Mouse (Mus musculus) adrenal gland, adult 2 months (tissue): Measurements from ENCODE around the gene Plcz1. TPM values are rescaled to one million over a fixed set of nuclear protein-coding genes. Genes with fewer than 3 reads are reported as not detected.

Experiments used
- DNase-seq: peaks from one replicate; pipeline ENCODE4 v3.0.0; 2021
- long read RNA-seq: library from polyadenylated mRNA; stranded (forward); transcript quantifications from one replicate; pipeline ENCODE4 v2.0.0, GENCODE M21; 2021
- polyA plus RNA-seq: library from polyadenylated mRNA; depleted of rRNA; stranded (reverse); fragments of >200 nt; gene quantifications from 2 replicates; pipeline ENCODE4 v1.2.3, GENCODE M21; 2012; rRNA removed
- total RNA-seq, 2 experiments: library from RNA; stranded (reverse); gene quantifications; 2 replicates each; pipeline ENCODE4 v1.2.3; 2021

The Plcz1 gene
- not detected for total RNA-seq
- not detected in 2 replicates for polyA plus RNA-seq
- long read RNA-seq = 0 reads

GRCm38 (mm10) chr6:140041357-140041756 lies at the start of gene Plcz1:
TSS of gene Plcz1 (minus strand) at chr6:140041457.
- DNase-seq = no peak

DNA sequence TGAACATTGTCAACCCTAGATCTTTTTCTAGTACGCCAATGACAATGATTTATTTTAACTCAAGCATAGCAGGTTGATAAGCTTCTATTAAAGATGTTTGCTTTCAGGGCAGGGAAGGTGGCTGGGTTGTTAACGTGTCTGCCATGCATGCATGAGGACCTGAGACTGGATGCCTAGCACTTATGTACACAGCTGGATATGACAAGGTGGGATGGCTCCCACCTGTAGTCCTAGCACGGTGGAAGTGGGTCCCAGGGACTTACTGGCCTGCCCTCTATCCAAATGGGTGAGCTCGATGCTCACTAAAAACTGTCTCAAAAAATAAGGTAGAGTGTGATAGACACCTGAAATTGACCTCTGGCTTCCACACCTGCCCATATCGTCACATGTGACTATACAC lies 48.6 kb upstream of the Plcz1 start:
- no peak for DNase-seq

DNA sequence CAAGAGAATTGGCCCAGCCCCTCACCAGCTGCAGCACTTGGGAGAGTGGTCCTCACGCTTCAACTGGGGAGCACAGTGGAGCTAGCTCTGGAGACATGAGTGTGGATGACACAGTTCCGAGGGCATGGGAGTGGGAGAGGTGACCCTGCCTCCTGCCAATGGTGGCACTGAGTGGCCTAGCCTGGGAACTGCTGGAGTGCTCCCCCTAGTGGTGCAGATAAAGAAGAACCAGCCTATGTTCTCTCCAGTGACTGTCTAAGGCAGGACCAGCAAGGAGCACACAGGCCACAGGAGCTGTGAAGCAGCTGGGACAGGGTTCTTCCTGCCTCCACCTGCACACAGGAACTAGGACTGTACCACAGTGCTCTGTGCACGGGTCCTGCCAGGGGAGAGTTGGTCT lies 40.5 kb upstream of the Plcz1 start:
- no peak for DNase-seq

DNA sequence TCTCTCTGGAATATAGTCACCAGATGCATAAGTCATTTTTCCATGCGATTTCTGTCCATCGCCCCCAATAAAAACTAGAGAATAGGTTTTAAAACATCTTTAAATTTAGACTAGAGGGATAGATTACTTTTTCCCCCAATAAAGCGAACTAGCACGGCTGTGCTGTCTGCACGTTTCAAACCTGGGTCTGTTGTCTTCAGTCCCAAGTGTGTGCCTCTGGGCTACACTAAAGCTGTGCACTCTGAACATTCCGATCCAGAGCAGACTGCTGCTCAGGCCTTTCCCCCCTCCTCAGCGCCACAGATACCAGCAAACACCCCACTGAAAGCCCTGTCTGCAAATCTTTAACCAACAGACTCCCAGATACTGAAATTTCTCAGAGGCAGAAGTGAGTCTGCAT lies 39.7 kb upstream of the Plcz1 start:
- DNase-seq = no peak

GRCm38 (mm10) chr6:140069177-140069576 lies 27.9 kb upstream of the Plcz1 start:
- no peak for DNase-seq

GRCm38 (mm10) chr6:140054271-140054928 lies 13.1 kb upstream of the Plcz1 start:
- no peak for DNase-seq

DNA sequence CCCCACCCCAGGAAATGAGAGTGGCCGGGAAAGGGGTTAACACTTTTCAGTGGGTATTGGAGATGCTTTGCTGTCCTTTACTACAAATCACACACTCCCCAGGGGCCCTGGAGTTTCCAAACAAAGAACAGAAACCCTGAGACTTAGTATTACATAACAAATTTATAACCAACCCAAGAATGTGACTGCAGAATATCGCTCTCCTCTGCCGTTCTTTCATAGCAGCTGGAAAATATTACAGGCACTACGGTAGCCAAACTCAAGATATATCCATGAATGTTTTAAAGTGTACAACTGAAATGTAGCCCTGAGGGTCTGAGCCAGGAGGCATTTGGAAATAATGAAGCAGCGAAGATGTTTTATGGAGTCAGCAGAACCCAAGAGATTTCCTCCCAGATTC lies 10.2 kb upstream of the Plcz1 start:
- no peak for DNase-seq

- no peak for DNase-seq
These were observed 305 bp downstream of the Plcz1 start, which contains the start of gene Capza3 for GRCm38 (mm10) chr6:140040952-140041351. TSS of gene Capza3 (plus strand) at chr6:140041252.

DNA sequence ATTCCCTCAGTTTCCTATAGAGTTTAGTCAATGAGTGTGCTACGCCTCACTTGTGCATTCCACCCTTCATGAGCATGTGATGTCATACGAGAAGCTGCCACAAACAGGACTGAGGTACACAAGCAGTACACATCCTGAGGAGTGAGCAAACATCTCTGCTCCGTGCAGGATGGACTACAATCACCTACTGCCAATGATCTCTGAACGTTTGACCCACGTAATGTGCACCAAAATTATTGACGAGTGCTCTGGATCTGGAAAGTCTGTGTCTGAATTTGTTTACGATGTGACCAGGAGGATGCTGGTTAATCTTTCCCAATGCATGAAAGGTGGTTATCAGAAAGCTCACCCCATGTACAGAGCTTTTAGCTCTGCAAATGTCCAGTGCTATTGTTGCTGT lies 16.9 kb downstream of the Plcz1 start:
- DNase-seq = no peak

GRCm38 (mm10) chr6:140005181-140005580 lies 36.1 kb downstream of the Plcz1 start:
- no peak for DNase-seq

GRCm38 (mm10) chr6:139989597-139989996 lies 51.7 kb downstream of the Plcz1 start:
- DNase-seq = no peak

GRCm38 (mm10) chr6:139989075-139989474 lies 52.2 kb downstream of the Plcz1 start:
- no peak for DNase-seq

- no peak for DNase-seq
These were observed 54.7 kb downstream of the Plcz1 start for GRCm38 (mm10) chr6:139986564-139986963.

- DNase-seq = no peak
These were observed 57.2 kb downstream of the Plcz1 start for GRCm38 (mm10) chr6:139984069-139984468.

DNA sequence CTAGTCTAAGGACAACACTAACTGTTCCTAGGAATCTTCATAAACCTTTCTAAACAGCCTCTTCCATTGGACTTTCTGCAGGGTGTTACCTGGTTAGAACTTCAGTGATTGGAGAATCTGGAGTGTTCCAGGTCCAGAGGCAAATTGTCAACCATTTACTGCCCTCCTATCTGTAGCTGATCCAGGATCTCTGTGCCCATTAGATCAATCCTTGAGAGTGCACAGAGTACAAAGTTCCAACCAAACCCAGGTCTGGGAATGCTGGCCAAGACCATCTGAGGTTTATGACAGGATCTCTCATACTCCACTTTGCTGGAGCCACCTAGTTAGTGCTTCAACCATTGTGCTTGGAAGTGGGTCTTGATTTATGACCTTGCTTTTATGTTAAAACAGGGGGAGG lies 60.2 kb downstream of the Plcz1 start:
- DNase-seq = no peak

DNA sequence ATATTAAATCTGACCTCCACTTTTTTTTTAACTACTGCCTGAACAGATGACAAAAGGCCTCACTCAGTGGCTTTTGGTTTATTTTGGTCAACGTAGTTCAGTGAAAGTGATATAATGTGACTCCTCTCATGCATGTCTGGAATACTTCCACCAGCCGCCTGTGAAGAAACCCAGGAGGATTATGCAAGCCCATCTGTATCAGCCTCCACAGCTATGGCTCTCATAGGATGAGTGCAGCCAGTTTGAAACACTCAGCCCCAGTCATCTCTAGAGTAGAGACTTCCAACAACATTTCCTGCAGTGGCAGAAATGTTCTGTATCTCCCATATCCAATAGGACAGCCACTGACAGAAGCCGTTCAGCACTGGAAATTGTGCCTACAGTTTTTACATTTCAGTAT lies 63.1 kb downstream of the Plcz1 start:
- DNase-seq = no peak

DNA sequence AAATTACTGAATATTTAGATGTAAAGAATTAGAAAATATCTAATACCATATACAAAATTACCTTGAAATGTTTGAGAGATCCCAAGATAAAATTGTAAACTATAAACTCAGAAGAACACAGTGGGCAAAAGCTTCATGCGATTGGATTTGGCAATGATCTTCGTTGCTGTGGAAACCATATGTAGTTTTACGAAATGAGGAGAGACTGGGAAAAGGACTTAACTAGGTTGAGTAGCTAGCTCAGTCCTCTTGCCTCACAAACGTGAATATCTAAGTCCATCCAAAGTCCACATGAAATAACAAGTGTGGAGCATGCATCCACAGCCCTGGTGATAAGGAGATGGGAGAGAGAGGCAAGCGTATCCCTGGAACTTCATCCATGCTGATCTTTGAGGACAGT lies 66.6 kb downstream of the Plcz1 start:
- no peak for DNase-seq

DNA sequence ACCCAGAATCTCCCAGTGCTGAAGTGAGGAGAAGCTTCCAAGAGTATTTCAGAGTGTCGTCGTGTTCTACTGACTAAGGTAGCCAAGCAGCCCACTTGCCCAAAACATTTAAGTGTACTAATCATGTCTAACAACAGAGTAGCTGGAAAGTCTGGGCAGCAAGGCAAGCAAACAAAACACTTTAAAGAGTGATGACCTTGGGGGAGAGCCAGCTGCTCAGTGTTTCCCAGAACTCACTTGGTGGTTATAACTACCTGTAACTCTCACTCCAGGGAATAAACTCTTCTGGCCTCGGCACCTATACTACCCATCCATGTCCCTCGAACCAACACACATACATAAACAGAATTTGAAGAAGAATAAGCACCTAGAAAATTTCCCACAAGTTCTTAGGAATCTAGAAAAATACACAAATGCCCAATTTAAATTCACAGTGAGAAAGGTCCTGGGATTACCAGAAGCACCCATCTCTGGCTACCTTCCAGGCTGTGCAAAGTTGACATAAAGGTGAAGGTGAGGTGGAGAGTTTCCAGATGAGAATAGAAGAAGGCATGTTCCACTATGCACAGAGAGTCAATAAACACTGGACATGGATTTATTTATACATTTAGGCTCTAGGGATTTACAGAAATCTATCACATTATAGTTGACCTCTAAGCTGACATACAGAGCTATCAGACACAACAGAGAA lies 69.5 kb downstream of the Plcz1 start:
- no peak for DNase-seq

GRCm38 (mm10) chr6:139966684-139967083 lies 74.6 kb downstream of the Plcz1 start:
- no peak for DNase-seq

DNA sequence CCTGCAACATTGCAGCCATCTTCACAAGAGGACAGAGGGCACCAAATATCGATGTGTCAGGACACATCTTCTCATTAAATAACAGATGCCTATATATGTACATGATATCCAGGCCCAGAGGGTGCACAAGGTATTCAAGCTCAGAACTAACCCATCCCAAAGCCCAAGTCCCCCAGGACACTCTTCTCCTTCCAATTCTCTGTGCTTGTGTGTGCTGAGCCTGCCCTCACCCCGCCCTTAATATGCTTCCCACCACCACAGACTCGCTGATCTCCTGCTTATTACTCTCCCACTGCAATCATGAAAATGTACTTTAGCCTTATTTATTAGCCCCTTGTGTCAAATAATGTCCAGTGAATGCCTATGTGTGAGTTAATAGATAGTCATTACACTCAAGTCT lies 76.4 kb downstream of the Plcz1 start:
- no peak for DNase-seq

DNA sequence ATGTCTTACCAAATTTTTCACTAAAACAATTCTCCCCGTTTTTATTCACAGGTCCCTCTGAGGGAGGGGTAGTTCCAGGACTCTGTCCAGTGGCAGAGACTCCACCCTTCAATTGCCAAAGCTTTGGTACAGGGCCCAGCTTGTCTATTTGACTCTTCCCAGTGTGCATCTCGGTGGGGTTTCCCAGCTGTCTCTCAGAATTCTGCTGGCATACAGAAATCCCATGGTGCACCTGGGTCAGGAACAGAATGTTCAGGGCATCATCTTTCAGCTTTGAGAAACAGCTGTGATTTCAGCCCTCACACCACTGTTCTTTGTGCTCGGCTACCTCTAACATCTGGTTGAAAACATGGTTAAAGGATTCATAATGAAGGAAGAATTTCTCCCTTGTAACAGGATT lies 77.5 kb downstream of the Plcz1 start:
- DNase-seq = no peak

DNA sequence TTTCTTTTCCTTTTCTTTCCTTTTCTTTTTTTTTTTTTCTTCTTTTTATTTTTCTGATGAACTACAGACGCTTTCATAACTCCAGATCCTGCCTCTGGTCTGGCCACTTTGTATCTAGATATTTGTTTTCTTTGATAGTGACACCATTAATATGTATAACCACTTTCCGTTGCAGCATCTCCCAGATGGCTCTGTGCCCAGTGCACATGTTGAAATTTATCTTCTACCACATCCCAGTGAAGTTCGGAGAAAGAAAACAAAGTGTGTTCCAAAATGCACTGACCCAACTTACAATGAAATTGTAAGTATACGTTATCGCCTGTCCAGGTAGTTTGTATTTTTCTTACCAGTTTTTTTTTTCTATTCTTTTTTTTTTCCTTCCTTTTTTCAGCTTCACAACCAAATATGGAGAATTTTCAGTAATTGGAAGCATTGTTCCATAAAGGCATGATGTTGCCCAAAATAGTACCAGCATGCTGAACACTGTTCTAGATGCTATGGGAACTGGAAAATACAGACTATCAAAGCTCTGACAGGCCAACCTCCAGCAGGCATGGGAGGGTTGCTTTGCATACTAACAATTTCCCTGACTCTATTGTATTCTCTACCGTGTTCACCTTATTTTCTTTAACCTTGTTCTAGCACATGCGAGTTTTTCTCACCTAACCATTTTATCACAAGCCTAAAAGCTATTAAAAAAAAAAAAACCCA lies 83.6 kb downstream of the Plcz1 start:
- DNase-seq = peak; percentile 44

DNA sequence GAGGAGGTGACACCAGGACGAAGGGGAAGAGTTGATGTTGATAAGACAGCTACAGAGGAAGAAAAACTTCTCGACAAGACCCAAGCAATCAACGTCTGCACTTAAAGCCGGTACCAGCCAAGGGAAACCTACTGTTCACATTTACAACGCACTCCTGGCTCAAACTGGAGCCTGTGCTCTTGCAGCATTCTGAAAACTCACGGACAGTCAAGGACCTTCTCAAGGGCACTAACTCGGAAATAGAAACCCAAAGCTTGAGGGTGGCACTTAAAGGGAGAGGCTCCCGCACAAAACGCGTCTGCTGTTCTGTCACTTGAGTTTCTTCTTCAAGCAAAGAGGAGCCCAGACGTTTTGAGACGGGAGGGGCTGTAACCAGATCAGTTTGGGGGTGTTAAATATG lies 87.7 kb downstream of the Plcz1 start:
- DNase-seq = peak; percentile 65
